Mouse (Mus musculus) heart, postnatal 0 days (tissue): ENCODE measurements around the gene Tcl1b3.

ENCODE experiments used
- CTCF ChIP-seq: IDR thresholded peaks from 2 replicates; pipeline ENCODE4 v1.5.1; 2016; ENCODE audit warnings: antibody characterized with exemption, control low read depth, low read depth
- EP300 ChIP-seq: IDR thresholded peaks from 2 replicates; pipeline ENCODE4 v1.6.1; 2016; ENCODE audit warnings: antibody characterized with exemption, low read depth

DNA sequence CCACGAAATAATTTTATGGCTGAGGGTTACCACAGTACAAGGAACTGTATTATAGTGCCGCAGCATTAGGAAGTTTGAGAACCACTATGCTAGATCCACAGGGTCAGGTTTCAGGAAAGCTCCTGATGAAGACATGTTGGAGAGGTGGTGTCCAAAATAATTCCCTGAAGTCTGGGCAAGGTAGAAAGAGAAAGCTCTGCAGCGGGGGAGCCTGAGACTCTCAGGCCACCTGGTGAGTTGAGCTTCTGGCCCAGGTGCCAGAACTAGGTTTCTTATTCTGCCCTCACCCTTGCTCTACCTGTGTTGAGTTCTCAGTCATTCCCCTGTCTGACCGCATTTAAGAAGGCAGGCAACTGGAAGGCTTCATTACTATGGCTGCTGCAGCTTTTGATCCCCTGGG, 31.5 kb upstream of the Tcl1b3 start, which contains the start of gene Tcl1b1:
- TF ChIP-seq EP300, result no peak
- TF ChIP-seq CTCF, result no peak
